Mouse (Mus musculus): ENCODE data around the gene Mybph. TPM values are rescaled to one million over a fixed set of nuclear protein-coding genes. Genes with fewer than 3 reads are reported as not detected.
"Not testable (repeated sequence)": the region's sequence is repeated elsewhere in the genome, so short reads cannot be mapped to it uniquely, and the experiment has no call there.

Gene Mybph
- total RNA-seq, 1 experiment from 2014 or later = not detected

DNA sequence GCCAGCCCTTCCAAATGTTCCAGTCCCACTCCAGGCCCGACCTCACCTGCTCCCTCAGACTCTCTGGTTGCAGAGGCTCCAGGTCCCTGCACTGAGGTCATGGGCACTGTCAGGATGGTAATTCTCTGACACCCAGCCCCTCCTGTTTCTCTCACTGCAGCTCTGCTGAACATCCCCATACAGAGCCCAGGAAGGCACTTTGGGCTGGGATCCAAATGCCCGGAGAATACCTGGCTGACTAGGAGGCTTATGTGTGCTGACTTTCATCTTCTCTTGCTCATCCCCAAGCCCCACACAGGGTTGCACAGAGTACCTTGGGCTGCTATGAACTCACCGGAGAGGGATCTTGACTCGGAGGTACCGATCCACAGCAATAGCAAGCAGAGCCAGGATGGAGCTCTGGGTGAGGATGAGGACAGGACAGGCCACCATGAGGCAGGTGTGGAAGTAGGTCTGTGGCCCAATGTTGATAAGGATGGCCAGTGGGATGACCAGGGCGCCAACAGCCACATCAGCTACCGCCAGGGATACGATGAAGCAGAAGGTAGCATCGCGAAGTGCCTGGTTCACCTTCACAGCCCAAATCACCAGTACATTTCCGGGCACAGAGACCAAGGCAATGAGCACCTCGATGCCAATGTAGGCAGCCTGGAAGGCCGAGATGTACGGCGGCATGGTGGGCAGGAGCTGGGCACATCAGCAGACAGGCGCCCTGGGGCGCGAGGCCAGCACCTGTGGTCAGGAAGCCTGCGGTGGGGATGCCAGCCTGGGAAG lies 40.6 kb downstream of the Mybph start:
- DNase-seq = peak; percentile 29

DNA sequence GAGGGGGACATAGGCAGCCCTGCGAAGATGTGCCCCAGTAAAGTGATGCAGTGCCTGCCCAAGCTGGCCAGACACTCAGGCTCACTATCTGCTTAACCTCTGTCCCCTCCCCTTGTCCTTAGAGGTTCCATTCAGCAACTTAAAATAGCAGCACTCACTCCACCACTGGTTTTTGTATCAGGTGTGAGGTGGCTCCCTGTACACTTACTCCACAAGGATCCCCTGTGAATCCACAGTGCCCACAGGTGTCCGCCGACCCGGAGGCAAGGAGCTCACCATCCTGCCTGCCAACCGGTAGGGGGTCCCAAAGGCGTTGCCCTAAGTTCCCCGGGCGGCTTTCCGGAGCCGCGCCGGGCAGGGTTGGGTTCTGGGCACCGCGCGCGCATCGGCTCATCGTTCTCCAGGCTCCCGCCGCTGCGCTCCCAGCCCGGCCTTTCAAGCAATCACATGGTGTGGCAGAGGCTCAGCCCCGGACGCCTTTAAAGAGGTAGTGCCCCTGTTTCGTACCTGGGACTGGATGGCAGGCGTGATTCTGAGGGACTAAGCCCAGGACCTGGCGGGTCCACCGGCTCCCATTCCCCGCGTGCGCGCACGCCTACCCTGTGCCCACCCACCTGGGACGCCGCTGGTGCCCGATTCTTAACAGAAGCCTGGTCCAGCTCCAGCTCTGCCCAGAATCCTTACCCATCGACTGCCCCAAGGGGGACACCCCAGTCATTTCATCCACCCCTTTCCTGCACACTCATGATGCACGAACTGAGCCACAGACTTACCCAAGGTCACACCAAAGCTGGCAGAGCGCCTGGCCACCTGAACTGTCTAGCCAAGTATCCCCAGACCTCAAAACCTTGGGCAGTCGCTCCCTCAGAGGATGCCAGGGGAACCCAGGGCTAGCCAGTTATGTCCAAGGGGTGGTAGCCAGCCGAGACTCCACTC lies 41.5 kb downstream of the Mybph start:
- peak; percentile 82 for DNase-seq

DNA sequence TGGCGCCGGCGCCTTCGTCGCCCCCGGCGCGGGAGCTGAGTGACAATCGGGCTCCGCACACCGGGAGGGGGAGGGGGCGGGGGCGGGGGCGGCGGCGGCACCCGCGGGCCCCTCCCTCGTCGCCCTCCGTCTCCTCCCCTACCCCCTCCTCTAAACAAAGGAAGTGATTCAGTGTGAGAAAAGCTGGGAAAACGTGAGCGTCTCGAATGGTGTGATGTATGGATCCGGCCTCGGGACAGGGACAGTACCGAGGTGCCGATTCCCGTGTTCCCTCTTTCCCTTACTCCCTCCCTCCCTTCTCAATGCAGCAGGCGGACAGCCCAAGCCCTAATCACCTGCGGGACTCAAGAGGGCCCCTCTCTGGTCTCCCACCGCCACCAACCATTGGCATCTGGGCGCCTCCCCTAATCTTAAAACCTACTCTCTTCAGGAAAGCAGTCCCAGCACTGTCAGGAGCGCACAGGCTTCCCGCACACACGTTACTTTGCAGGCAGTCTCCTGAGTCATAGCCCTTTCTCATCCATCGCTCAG lies 42.2 kb downstream of the Mybph start, which contains the start of gene Adora1:
Adora1 (minus strand) TSS at position 41 of the 531 bp plus-strand sequence.
- DNase-seq = no peak

DNA sequence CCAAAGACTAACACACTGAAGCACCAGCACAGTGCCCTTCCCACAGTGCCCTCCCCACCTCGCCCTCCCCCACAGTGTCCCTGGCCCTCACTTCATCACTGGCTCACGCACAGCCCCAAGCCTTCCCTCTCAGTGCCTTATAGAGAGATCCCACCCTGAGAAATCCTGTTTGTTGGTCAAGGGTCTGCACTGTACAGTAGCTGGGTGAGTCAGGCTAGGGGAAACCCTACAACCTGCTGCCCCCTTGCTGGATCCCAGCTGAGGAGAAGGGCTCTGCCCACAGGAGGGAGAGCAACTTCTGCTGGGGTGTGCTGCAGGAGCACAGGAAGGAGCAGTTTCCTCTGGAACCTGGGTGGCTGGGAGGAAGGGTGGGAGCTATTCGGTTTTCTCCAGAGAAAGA lies 42.9 kb downstream of the Mybph start:
- DNase-seq = no peak

DNA sequence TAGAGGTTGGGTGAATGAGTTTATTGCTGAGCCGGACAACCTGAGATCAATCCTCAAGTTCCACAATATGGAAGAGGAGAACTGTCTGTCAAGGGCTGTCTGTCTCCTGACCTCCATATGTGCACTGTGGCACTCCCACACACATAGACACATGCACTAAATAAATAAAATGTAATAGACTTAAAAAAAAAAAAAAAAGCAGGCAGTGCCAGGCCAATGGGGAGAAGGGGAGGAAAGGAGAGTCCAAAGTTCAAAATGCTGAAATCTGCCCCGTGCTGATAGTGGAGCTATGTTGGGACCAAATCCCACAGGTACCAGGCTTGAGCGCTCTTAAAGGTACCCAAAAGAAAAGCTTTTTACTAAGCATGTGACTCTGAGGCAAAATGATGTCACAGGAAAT lies 44.2 kb downstream of the Mybph start:
- DNase-seq = no peak

DNA sequence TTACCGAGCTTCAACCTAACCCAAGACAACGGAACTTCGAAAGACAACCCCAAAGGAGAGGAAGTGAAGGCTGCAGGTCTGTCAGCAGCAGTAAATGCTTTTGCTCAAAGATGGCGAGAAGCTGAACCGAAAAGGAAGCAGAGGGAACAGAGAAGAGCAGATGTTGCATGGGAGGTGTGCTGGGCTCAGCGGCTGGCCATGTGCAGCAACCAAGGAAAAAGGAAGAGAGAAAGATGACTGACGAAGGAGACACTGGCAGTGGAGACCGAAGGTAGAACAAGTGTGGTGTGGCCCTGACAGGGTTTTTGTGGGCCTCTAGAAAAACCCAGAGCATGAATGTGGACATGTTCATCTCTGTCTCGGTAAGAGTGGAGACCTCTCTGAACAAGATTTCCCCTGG lies 47.5 kb downstream of the Mybph start:
- no peak for DNase-seq

DNA sequence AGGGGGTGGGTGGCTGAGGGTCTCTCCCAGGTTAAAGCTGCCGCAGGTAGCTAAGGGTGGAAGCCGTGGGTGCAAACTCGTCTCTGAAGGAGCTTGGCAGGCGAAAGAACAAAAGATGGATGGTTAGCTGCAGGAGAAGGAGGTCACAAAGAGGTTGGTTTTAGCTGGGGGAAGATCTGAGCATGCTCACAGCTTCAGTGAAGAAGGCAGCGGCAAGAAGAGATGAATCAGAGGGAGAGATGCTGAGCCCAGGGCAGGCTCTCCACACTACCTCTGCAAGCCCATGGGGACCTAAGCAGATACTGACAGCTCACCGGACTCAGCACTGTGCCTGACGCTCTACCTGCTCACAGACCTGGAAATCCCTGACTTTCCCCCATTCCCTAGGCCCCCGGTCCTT lies 48.0 kb downstream of the Mybph start:
- DNase-seq = no peak

DNA sequence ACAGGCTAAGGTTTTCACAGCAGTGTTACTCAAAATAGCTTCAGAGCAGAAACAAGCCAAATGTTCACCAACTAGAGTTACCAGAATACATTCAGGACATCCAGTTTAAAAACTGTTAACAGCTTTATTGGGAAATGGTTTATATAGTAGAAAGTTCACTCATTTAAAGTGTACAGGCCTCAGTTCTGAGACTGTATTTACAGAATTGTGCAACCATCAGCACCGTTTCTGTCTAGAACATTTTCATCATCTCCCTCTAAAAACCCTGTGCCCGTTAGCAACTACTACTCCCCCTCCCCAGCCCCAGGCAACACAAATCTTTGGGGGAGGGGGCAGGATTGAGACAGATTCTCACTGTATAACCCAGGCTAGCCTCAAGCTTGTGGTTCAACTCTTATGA lies 49.0 kb downstream of the Mybph start:
- no peak for DNase-seq

DNA sequence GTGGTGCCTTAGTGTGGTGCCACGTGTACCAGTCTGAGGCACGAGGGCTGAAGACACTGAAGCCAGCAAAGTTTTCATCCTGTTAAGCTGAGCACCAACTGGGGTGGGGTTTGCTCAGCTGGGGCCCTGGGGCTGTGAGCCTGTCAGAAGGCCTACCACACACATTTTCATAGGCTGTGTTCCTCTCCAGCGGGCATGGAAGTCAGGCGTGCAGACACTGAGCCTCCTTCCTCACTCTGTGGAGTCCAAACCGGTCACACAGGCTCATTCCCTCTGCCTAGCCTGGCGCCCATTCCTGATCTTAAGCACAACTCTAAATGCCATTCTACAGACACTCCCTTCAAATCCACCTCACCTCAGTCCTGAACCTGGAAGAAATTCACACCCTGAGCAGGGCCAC lies 50.3 kb downstream of the Mybph start:
- no peak for DNase-seq

DNA sequence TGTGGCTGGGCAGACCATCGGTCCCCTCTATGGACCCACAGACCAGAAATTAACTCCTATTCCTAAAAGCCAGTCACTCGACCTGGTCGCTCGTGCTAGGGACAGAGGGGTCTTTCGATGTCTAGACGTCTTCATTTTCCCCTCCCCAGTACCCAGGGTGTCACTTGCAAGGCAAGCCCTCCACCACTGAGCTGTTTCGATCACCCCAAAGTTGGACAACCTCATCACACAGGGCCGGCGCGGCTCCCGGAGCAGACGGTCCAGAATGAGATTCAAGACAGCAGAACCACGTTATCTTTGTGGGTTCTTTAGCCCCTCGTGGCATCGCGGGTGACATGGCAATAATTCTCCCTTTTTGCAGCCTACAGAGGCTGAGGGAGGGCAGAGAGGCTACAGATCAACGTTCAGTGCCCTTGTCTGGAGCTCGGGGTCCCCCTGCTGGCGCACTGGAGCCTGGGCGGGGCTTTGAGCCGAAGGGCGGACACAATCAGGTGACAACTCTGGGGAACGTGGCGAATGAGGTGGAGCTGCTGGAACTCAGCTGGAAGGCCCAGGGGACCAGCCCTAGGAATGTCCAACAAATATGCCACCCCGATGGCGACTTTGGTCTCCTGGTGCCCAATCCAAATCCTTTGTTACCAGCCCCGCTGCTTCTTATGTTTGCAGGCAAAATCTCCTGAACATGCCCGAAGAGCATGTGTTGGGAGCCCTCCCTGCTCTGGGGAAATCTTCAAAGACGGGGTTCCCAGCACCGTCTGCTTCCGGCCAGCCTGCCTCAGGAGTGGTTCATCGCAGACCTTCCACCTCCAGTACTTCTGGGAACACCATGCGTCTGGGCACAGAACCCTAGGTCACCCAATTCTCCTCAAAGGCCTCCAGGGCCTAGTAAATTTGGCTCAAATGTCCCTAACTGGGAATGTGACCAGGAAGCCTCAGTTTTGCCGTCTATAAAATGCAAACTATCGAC lies 51.0 kb downstream of the Mybph start:
- DNase-seq = peak; percentile 94

DNA sequence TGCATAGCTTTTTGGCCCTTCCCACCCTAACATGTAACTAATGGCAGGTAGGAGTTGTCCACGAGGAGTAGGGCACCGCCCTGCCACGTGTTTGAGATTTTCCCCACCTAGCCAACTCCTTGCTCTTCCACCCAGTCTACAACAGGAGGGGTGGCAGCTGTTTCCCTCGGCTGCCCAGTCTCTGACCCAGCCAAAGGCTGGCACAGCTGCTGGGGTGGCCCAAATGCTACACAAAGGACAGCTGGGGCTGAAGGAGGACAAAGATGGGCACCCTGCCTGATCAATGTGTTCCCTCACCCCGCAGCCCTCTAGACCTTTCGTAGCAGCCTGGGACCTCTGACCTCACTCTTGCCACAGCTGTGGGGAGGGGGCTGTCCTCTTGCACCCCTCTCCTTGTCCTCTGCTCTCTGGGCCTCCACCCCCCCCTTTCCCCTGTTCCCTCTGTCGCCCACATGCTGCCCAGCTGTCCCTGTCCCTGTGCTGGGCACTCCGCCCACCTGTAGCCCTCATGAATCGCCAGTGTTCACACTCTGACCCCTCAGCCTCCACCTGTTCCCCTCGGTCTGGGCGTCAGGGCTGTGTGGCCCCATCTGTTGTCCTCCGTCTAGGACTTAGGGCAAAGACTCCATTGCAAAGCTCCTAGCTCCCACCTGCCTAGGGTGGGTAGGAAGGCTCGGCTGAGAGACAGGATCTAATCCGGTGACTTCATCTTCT lies 51.9 kb downstream of the Mybph start:
- DNase-seq = no peak

DNA sequence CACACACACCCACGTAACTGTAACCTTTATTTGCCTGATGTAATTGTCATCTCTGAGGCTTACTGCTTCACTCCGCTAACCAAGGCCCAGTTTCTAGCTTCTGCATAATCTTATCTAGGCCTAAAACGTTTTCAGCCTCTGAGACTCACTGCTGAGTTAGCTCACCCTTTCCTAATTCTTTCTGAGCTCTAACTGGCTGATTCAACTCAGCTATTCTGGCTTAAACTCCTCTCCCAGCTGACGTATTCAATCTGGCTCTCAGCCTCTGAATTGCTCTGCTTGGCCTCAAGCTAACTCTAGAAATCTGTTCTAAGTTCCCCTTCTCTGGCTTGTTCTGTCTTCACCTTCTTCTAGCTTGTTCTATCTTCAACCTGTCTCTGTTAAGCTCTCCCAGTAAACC lies 53.3 kb downstream of the Mybph start:
- no peak for DNase-seq

DNA sequence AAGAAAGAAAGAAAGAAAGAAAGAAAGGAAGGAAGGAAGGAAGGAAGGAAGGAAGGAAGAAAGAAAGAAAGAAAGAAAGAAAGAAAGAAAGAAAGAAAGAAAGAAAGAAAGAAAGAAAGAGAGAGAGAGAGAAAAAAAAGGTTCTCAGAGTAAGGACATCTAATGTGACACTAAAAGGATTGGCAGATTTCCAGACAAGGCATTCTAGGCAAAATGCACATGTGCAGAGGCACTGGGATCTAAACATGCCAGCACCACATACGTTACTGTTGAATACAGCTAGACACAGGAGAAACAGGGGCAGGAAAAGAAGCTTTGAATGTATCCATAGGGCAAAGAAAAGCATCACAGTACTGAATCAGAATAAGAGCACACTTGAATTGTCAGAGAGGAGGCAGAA lies 56.4 kb downstream of the Mybph start:
- not testable (repeated sequence) for DNase-seq

Other genes starting within 250 kb of the Mybph start
- 4.7 and 5.0 TPM in 2 replicates for gene Fmod, start 156.2 kb upstream of the Mybph start, total RNA-seq (2021)
- 17.8 and 18.1 TPM in 2 replicates for gene Btg2, start 114.3 kb upstream of the Mybph start, total RNA-seq (2021)
- gene Chit1, start 82.2 kb upstream of the Mybph start, total RNA-seq (2021) = not detected in 2 replicates
- 1.5 and 1.7 TPM in 2 replicates for gene Chil1, start 11.3 kb upstream of the Mybph start, total RNA-seq (2021)
- gene Adora1, start 42.0 kb downstream of the Mybph start, total RNA-seq (2021) = 89.7 and 151 TPM in 2 replicates
- gene Myog, start 96.5 kb downstream of the Mybph start, total RNA-seq (2021) = not detected in 2 replicates
- 0.67 and 2.0 TPM in 2 replicates for gene Ppfia4, start 139.5 kb downstream of the Mybph start, total RNA-seq (2021)
- gene Tmem183a, start 168.5 kb downstream of the Mybph start, total RNA-seq (2021) = 47.2 and 56.3 TPM in 2 replicates
- gene 4933406M09Rik, start 192.5 kb downstream of the Mybph start, total RNA-seq (2021) = not detected in 2 replicates
- 51.2 and 62.0 TPM in 2 replicates for gene Cyb5r1, start 212.1 kb downstream of the Mybph start, total RNA-seq (2021)
- gene Adipor1, start 221.9 kb downstream of the Mybph start, total RNA-seq (2021) = 129 and 132 TPM in 2 replicates

Data from adrenal gland, postnatal 25 days (tissue).